Mouse (Mus musculus) lung, postnatal 0 days (tissue): ENCODE results near the gene Ocrl.

Experiments used
- CTCF ChIP-seq: IDR thresholded peaks from 2 replicates; pipeline ENCODE4 v1.5.1; 2016; ENCODE audit warnings: antibody characterized with exemption, mild to moderate bottlenecking
- EP300 ChIP-seq: IDR thresholded peaks from 2 replicates; pipeline ENCODE4 v1.6.1; 2016; ENCODE audit warnings: antibody characterized with exemption, mild to moderate bottlenecking, control low read depth

GRCm38 (mm10) chrX:47891907-47892430, 20.2 kb upstream of the Ocrl start:
- TF ChIP-seq CTCF (no peak), EP300 (no peak)
